8 mouse cellular contexts compared by ENCODE assay signal in the genomic region with DNA sequence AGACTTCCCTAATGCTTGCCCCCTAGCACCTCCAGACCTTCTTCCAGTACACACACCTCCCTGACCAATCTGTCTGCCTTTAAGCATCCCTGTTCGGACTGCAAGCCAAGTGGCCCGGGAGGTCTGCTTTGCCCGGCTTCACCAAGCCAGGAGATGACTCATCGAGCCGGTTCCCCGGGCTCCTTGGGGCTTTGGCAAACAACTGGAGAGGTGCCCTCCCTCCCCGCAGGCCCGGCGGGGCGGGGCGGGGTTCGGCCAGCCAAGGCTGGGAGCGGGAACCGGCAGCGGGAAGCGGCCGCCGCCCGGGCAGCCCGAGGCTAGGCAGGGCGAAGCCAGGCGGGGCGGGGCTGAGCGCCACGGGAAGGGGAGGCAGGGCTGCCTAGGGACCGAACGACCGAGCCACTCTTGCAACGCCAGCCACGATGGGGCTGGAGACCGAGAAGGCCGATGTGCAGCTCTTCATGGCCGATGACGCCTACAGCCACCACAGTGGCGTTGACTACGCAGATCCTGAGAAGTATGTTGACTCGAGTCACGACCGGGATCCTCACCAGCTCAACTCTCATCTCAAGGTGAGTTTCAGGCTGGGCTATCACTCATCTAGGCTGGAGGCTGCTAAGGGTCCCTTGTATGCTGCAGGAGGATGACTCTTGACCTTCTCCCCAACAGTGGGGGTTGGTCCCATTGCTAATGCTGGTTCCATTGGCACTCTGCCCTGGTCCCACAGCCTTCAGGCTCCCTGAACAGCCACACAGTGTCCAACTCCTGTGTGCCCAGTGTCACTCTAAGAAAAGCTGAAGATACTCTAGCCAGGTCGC. TPM values are rescaled to one million over a fixed set of nuclear protein-coding genes. Genes with fewer than 3 reads are reported as not detected.
DNase-seq lines count a peak whose midpoint lies in the region; ATAC-seq lines count a peak whose summit lies in the region.

A gene (plus strand): TSS at position 247 of the 818 bp plus-strand sequence.

- peak within 1 kb of the TSS; percentile 65 for H3K27ac ChIP-seq in intestine, embryonic 15.5 days

- intact Hi-C loops in left cerebral cortex, postnatal 25 days (cut with DNase I), result loop anchor here (2.0 to 5.0 kb wide), 2 partner anchors 26 to 109 kb away; a partner anchor contains a TSS

- no peaks in the 10 kb centered on the region for H3K9me3 ChIP-seq in intestine, embryonic 15.5 days

- H3K9ac ChIP-seq in intestine, embryonic 15.5 days, result peak within 1 kb of the TSS; percentile 56

- H3K4me3 ChIP-seq in intestine, embryonic 15.5 days (replicated peaks), result peak within 1 kb of the TSS; percentile 53

- H3K27me3 ChIP-seq in intestine, embryonic 15.5 days (replicated peaks), result no peaks in the 10 kb centered on the region

- 0 out of 2 replicates have a peak, but pooled peaks cover 5% of the 10 kb centered on the region for H3K4me1 ChIP-seq in intestine, embryonic 15.5 days (replicated peaks)

- DNase-seq in adrenal gland, postnatal 10 days, result peak; percentile 92
- peak; percentile 20 for DNase-seq in embryo, embryonic 11.5 days (ENCODE audit: low read depth, low spot score)
- DNase-seq in gastrocnemius, postnatal 4 days (ENCODE audit: low spot score in 2 of 2), result peak; percentile 65 to 77
- DNase-seq in left cerebral cortex, postnatal 25 days (ENCODE audit: low spot score in 2 of 2), result peak; percentile 49 to 60
- DNase-seq in right cerebral cortex, postnatal 10 days (ENCODE audit: low spot score in 2 of 2), result peak; percentile 53 to 61
- peak; percentile 28 for DNase-seq in yolk sac, embryonic 10.5 days (ENCODE audit: low spot score)

- 1% methylated on average over 40 of the region's 40 CpGs for WGBS in intestine, embryonic 15.5 days

- H3K4me2 ChIP-seq in intestine, embryonic 15.5 days (replicated peaks), result peak within 1 kb of the TSS; percentile 92

- H3K36me3 ChIP-seq in intestine, embryonic 15.5 days, result no peaks in the 10 kb centered on the region

- ATAC-seq in intestine, embryonic 15.5 days, result peak; percentile 98
- peak; percentile 86 for ATAC-seq in megakaryocyte-erythroid progenitor cell, adult 5-6 weeks (replicated peaks; ENCODE audit: low FRiP score, low TSS enrichment, poor library complexity, severe bottlenecking)

RNA-seq across cellular contexts. Expression of the gene that starts here (rescaled TPM):
- 10 to 100 TPM; 53.3 to 63.3 TPM for total RNA-seq in adrenal gland, postnatal 10 days (2021)
- total RNA-seq in gastrocnemius, postnatal 4 days (2021), result 10 to 100 TPM; 32.0 to 37.4 TPM
- 21.5 and 23.2 TPM in 2 replicates for polyA plus RNA-seq in intestine, embryonic 15.5 days (2015; fragmentation: Nextera tagmentation; extraction: Ambion mirVana)
- 10 to 100 TPM; 25.7 to 30.5 TPM for total RNA-seq in left cerebral cortex, postnatal 25 days (2021)
- not detected in 2 replicates for total RNA-seq in megakaryocyte-erythroid progenitor cell, adult 5-6 weeks (2014; fragmentation: Nextera tagmentation)
- 0.23 TPM in 1 of 2 replicates, not detected in the other for total RNA-seq in megakaryocyte-erythroid progenitor cell, adult 5-6 weeks (2017)

Comparison
In these comparisons a context has a peak if more than half of its experiments do, and no peak if none do; other contexts are left out.
1. Peak in every context shown above with its lines: DNase-seq, ATAC-seq, H3K4me3 ChIP-seq and H3K27ac ChIP-seq.
2. RNA of the gene that starts here (total RNA-seq): 53.3 to 63.3 TPM in adrenal gland, postnatal 10 days, 32.0 to 37.4 TPM in gastrocnemius, postnatal 4 days and 25.7 to 30.5 TPM in left cerebral cortex, postnatal 25 days; 0.23 TPM in megakaryocyte-erythroid progenitor cell, adult 5-6 weeks; every median in the first group is over 10 times any median in the second.
3. Peak in ATAC-seq in megakaryocyte-erythroid progenitor cell, adult 5-6 weeks; RNA of the gene not detected or under 1 TPM.
4. DNase-seq: peak in every context shown above with its lines; median percentile 92 in adrenal gland, postnatal 10 days; 71 in gastrocnemius, postnatal 4 days; 57 in right cerebral cortex, postnatal 10 days; 54 in left cerebral cortex, postnatal 25 days; 28 in yolk sac, embryonic 10.5 days; 20 in embryo, embryonic 11.5 days.